Mouse (Mus musculus) heart, embryonic 12.5 days (tissue): ENCODE results near the gene Cables2. TPM values are rescaled to one million over a fixed set of nuclear protein-coding genes. Genes with fewer than 3 reads are reported as not detected.

Experiments
- ATAC-seq: fragments of 200-750 bp; cut with Nextera tagmentation; 2 replicates; pipeline ENCODE4 v1.8.0; 2017; ENCODE audit warnings: moderate TSS enrichment, moderate library complexity; ENCODE audit not compliant: insufficient number of reproducible peaks, low FRiP score
- H3K27ac ChIP-seq: fragments of 300-500 bp; sonication (generic); 2 replicates; pipeline ENCODE4 v1.5.1; 2016; ENCODE audit warnings: mild to moderate bottlenecking, moderate library complexity; ENCODE audit not compliant: poor library complexity, severe bottlenecking
- H3K27me3 ChIP-seq: fragments of 300-500 bp; sonication (generic); replicated peaks from 2 replicates; pipeline ENCODE4 v1.6.1; 2016; ENCODE audit warnings: mild to moderate bottlenecking, moderate library complexity
- H3K36me3 ChIP-seq: fragments of 300-500 bp; sonication (generic); 2 replicates; pipeline ENCODE4 v1.6.1; 2016; ENCODE audit warnings: mild to moderate bottlenecking, moderate library complexity
- H3K4me1 ChIP-seq: fragments of 300-500 bp; sonication (generic); replicated peaks from 2 replicates; pipeline ENCODE4 v1.6.1; 2016; ENCODE audit warnings: mild to moderate bottlenecking
- H3K4me2 ChIP-seq: fragments of 300-500 bp; sonication (generic); 2 replicates; pipeline ENCODE4 v1.6.1; 2016; ENCODE audit warnings: mild to moderate bottlenecking, moderate library complexity
- H3K4me3 ChIP-seq: fragments of 300-500 bp; sonication (generic); 2 replicates; pipeline ENCODE4 v1.5.1; 2016; ENCODE audit warnings: mild to moderate bottlenecking
- H3K9ac ChIP-seq: fragments of 300-500 bp; sonication (generic); 2 replicates; pipeline ENCODE4 v1.6.1; 2016; ENCODE audit warnings: mild to moderate bottlenecking, moderate library complexity
- H3K9me3 ChIP-seq: fragments of 300-500 bp; sonication (generic); replicated peaks from 2 replicates; pipeline ENCODE4 v1.6.1; 2016; ENCODE audit warnings: mild to moderate bottlenecking, moderate library complexity
- WGBS: fragments of 180-500 bp; shearing (Covaris S2); methylation state at CpG from one replicate; pipeline ENCODE4 v1.1.7; 2016; 5-methylcytosine and 5-hydroxymethylcytosine counted together
- polyA plus RNA-seq: library from polyadenylated mRNA; unstranded; fragments of >200 nt; fragmentation: Nextera tagmentation; extraction: Ambion mirVana; gene quantifications from 2 replicates; pipeline ENCODE4 v1.2.1, GENCODE M21; 2016

Gene Cables2
- polyA plus RNA-seq, 1 experiment from 2014 or later: 15.8 TPM

GRCm38 (mm10) chr2:180303468-180303867, 30.2 kb upstream of the Cables2 start:
- peaks cover 26% of the 10 kb centered on the region for H3K4me1 ChIP-seq
- 63% methylated on average over 12 of the region's 12 CpGs for WGBS
- H3K9ac ChIP-seq: no peak overlapping the region

GRCm38 (mm10) chr2:180302201-180302600, 28.9 kb upstream of the Cables2 start:
- H3K27me3 ChIP-seq: no peaks in the 10 kb centered on the region
- no peak for ATAC-seq
- WGBS: 80% methylated on average over 4 of the region's 4 CpGs
- no peak overlapping the region for H3K27ac ChIP-seq
- no peak overlapping the region for H3K4me3 ChIP-seq
- H3K36me3 ChIP-seq: no peaks in the 10 kb centered on the region
- H3K9ac ChIP-seq: no peak overlapping the region
- H3K4me2 ChIP-seq: no peak overlapping the region
- peaks cover 16% of the 10 kb centered on the region for H3K9me3 ChIP-seq
- H3K4me1 ChIP-seq: peaks cover 18% of the 10 kb centered on the region

More at GRCm38 (mm10) chr2:180303468-180303867, 30.2 kb upstream of the Cables2 start:
- H3K27me3 ChIP-seq: no peaks in the 10 kb centered on the region
- H3K27ac ChIP-seq: no peak overlapping the region
- no peaks in the 10 kb centered on the region for H3K36me3 ChIP-seq
- no peak overlapping the region for H3K4me3 ChIP-seq
- H3K4me2 ChIP-seq: no peak overlapping the region
- H3K9me3 ChIP-seq: peaks cover 16% of the 10 kb centered on the region
- no peak for ATAC-seq

- Histone ChIP-seq H3K4me3 (no peak overlapping the region), H3K4me1 (peaks cover 18% of the 10 kb centered on the region), H3K36me3 (no peaks in the 10 kb centered on the region), H3K4me2 (no peak overlapping the region), H3K27me3 (no peaks in the 10 kb centered on the region), H3K27ac (no peak overlapping the region), H3K9ac (no peak overlapping the region), H3K9me3 (peaks cover 16% of the 10 kb centered on the region)
- WGBS: 14% methylated on average over 5 of the region's 5 CpGs
- ATAC-seq: no peak
These were observed 27.5 kb upstream of the Cables2 start for GRCm38 (mm10) chr2:180300771-180301170.

- Histone ChIP-seq H3K4me3 (no peak overlapping the region), H3K4me2 (no peak overlapping the region), H3K27me3 (no peaks in the 10 kb centered on the region), H3K4me1 (peaks cover 18% of the 10 kb centered on the region), H3K9ac (no peak overlapping the region), H3K27ac (no peak overlapping the region), H3K36me3 (no peaks in the 10 kb centered on the region), H3K9me3 (peaks cover 16% of the 10 kb centered on the region)
- WGBS: 30% methylated on average over 2 of the region's 2 CpGs
- ATAC-seq: no peak
These were observed 27.0 kb upstream of the Cables2 start for GRCm38 (mm10) chr2:180300252-180300651.

- ATAC-seq: no peak
- no peaks in the 10 kb centered on the region for H3K36me3 ChIP-seq
- no peak overlapping the region for H3K9ac ChIP-seq
- H3K27me3 ChIP-seq: no peaks in the 10 kb centered on the region
- no peak overlapping the region for H3K4me3 ChIP-seq
- H3K27ac ChIP-seq: no peak overlapping the region
- no peak overlapping the region for H3K4me2 ChIP-seq
- 69% methylated on average over 8 of the region's 8 CpGs for WGBS
- peaks cover 31% of the 10 kb centered on the region for H3K4me1 ChIP-seq
- no peaks in the 10 kb centered on the region for H3K9me3 ChIP-seq
These were observed 19.6 kb upstream of the Cables2 start for GRCm38 (mm10) chr2:180292906-180293305.

GRCm38 (mm10) chr2:180292026-180292425, 18.7 kb upstream of the Cables2 start:
- WGBS: 62% methylated on average over 4 of the region's 4 CpGs
- Histone ChIP-seq H3K9ac (0 out of 2 replicates have a peak overlapping the region, but pooled peaks have one; percentile 12), H3K27ac (no peak overlapping the region), H3K9me3 (no peaks in the 10 kb centered on the region), H3K4me1 (peaks cover 31% of the 10 kb centered on the region), H3K4me2 (no peak overlapping the region), H3K4me3 (no peak overlapping the region), H3K36me3 (no peaks in the 10 kb centered on the region), H3K27me3 (no peaks in the 10 kb centered on the region)
- ATAC-seq: no peak

- Histone ChIP-seq H3K36me3 (no peaks in the 10 kb centered on the region), H3K4me1 (peaks cover 31% of the 10 kb centered on the region), H3K4me2 (no peak overlapping the region), H3K9ac (no peak overlapping the region), H3K4me3 (no peak overlapping the region), H3K27me3 (no peaks in the 10 kb centered on the region), H3K9me3 (no peaks in the 10 kb centered on the region), H3K27ac (no peak overlapping the region)
- 68% methylated on average over 5 of the region's 5 CpGs for WGBS
- ATAC-seq: no peak
These were observed 18.3 kb upstream of the Cables2 start for GRCm38 (mm10) chr2:180291566-180291965.

- no peak overlapping the region for H3K27ac ChIP-seq
- H3K4me1 ChIP-seq: peaks cover 31% of the 10 kb centered on the region
- no peaks in the 10 kb centered on the region for H3K36me3 ChIP-seq
- no peaks in the 10 kb centered on the region for H3K9me3 ChIP-seq
- no peak overlapping the region for H3K9ac ChIP-seq
- H3K4me2 ChIP-seq: no peak overlapping the region; the same call in 1 of the 2 replicates
- 15% methylated on average over 6 of the region's 6 CpGs for WGBS
- H3K27me3 ChIP-seq: no peaks in the 10 kb centered on the region
- ATAC-seq: peak; percentile 15; the same call in 1 of the 2 replicates
- H3K4me3 ChIP-seq: no peak overlapping the region
These were observed 17.2 kb upstream of the Cables2 start for GRCm38 (mm10) chr2:180290503-180290902.

GRCm38 (mm10) chr2:180289440-180290108, 16.3 kb upstream of the Cables2 start, which contains the start of gene Rbbp8nl:
Gene Rbbp8nl (minus strand): TSS chr2:180289879.
- Histone ChIP-seq H3K27me3 (no peaks in the 10 kb centered on the region), H3K4me3 (no peak within 1 kb of the TSS), H3K27ac (no peak within 1 kb of the TSS), H3K9ac (0 out of 2 replicates have a peak within 1 kb of the TSS, but pooled peaks have one; percentile 33), H3K36me3 (no peaks in the 10 kb centered on the region), H3K9me3 (no peaks in the 10 kb centered on the region), H3K4me1 (peaks cover 31% of the 10 kb centered on the region), H3K4me2 (no peak within 1 kb of the TSS; the same call in 1 of the 2 replicates)
- ATAC-seq: no peak
- 51% methylated on average over 16 of the region's 16 CpGs for WGBS

GRCm38 (mm10) chr2:180288966-180289365, 15.7 kb upstream of the Cables2 start:
- H3K4me1 ChIP-seq: peaks cover 31% of the 10 kb centered on the region
- ATAC-seq: no peak

GRCm38 (mm10) chr2:180279321-180279720, 6.0 kb upstream of the Cables2 start:
- 88% methylated on average over 8 of the region's 8 CpGs for WGBS
- Histone ChIP-seq H3K4me1 (peaks cover 27% of the 10 kb centered on the region), H3K9ac (no peak overlapping the region), H3K4me3 (no peak overlapping the region), H3K36me3 (no peaks in the 10 kb centered on the region), H3K27ac (no peak overlapping the region), H3K4me2 (no peak overlapping the region), H3K9me3 (no peaks in the 10 kb centered on the region), H3K27me3 (no peaks in the 10 kb centered on the region)
- no peak for ATAC-seq

More at GRCm38 (mm10) chr2:180288966-180289365, 15.7 kb upstream of the Cables2 start:
- H3K4me2 ChIP-seq: no peak overlapping the region
- H3K36me3 ChIP-seq: no peaks in the 10 kb centered on the region
- H3K27me3 ChIP-seq: no peaks in the 10 kb centered on the region
- WGBS: 65% methylated on average over 11 of the region's 11 CpGs
- no peaks in the 10 kb centered on the region for H3K9me3 ChIP-seq
- H3K4me3 ChIP-seq: no peak overlapping the region
- no peak overlapping the region for H3K9ac ChIP-seq
- no peak overlapping the region for H3K27ac ChIP-seq
